Mouse (Mus musculus) hindbrain, embryonic 16.5 days (tissue): ENCODE measurements around the gene Tmem223. TPM values are rescaled to one million over a fixed set of nuclear protein-coding genes. Genes with fewer than 3 reads are reported as not detected.
"Not testable (repeated sequence)": the region's sequence is repeated elsewhere in the genome, so short reads cannot be mapped to it uniquely, and the experiment has no call there.

Source experiments
- ATAC-seq: fragments of 200-750 bp; cut with Nextera tagmentation; 2 replicates; pipeline ENCODE4 v1.8.0; 2017; ENCODE audit warnings: moderate TSS enrichment, moderate library complexity
- H3K27ac ChIP-seq: fragments of 300-500 bp; sonication (generic); 2 replicates; pipeline ENCODE4 v1.5.1; 2014; ENCODE audit warnings: low read depth, mild to moderate bottlenecking, control low read depth, low read length, moderate library complexity
- H3K27me3 ChIP-seq: fragments of 300-500 bp; sonication (generic); replicated peaks from 2 replicates; pipeline ENCODE4 v1.6.1; 2014; ENCODE audit warnings: low read length; ENCODE audit not compliant: control insufficient read depth, insufficient read depth
- H3K36me3 ChIP-seq: fragments of 300-500 bp; sonication (generic); 2 replicates; pipeline ENCODE4 v1.6.1; 2014; ENCODE audit warnings: mild to moderate bottlenecking, low read length, moderate library complexity, mixed read lengths; ENCODE audit not compliant: control insufficient read depth, insufficient read depth
- H3K4me1 ChIP-seq: fragments of 300-500 bp; sonication (generic); 2 replicates; pipeline ENCODE4 v1.6.1; 2014; ENCODE audit warnings: low read depth, low read length; ENCODE audit not compliant: control insufficient read depth, insufficient read depth
- H3K4me2 ChIP-seq: fragments of 300-500 bp; sonication (generic); 2 replicates; pipeline ENCODE4 v1.6.1; 2014; ENCODE audit warnings: mild to moderate bottlenecking, low read length, control low read depth, moderate library complexity
- H3K4me3 ChIP-seq: fragments of 300-500 bp; sonication (generic); 2 replicates; pipeline ENCODE4 v1.5.1; 2014; ENCODE audit warnings: mild to moderate bottlenecking, low read length, control low read depth, moderate library complexity
- H3K9ac ChIP-seq: fragments of 300-500 bp; sonication (generic); 2 replicates; pipeline ENCODE4 v1.6.1; 2014; ENCODE audit warnings: low read depth, mild to moderate bottlenecking, control low read depth, low read length, moderate library complexity
- H3K9me3 ChIP-seq: fragments of 300-500 bp; sonication (generic); 2 replicates; pipeline ENCODE4 v1.6.1; 2014; ENCODE audit warnings: mild to moderate bottlenecking, low read length, moderate library complexity; ENCODE audit not compliant: control insufficient read depth
- WGBS: fragments of 180-500 bp; shearing (Covaris S2); extraction: QIAGEN DNeasy Blood & Tissue Kit; methylation state at CpG from one replicate; pipeline ENCODE4 v1.1.7; 2014; 5-methylcytosine and 5-hydroxymethylcytosine counted together
- polyA plus RNA-seq: library from polyadenylated mRNA; unstranded; fragments of >200 nt; fragmentation: Nextera tagmentation; extraction: Ambion mirVana; gene quantifications from 2 replicates; pipeline ENCODE4 v1.2.1, GENCODE M21; 2015

Gene Tmem223
- polyA plus RNA-seq, 1 experiment from 2014 or later: 200 TPM

- H3K36me3 ChIP-seq: peaks cover 20% of the 10 kb centered on the region
- 17% methylated on average over 3 of the region's 3 CpGs for WGBS
- no peak overlapping the region for H3K4me3 ChIP-seq
- H3K27me3 ChIP-seq: no peaks in the 10 kb centered on the region
- no peak overlapping the region for H3K9ac ChIP-seq
- ATAC-seq: no peak
- no peak overlapping the region for H3K27ac ChIP-seq
- H3K4me1 ChIP-seq: peaks cover 24% of the 10 kb centered on the region
- no peaks in the 10 kb centered on the region for H3K9me3 ChIP-seq
- no peak overlapping the region for H3K4me2 ChIP-seq
These were observed 44.0 kb upstream of the Tmem223 start for GRCm38 (mm10) chr19:8726609-8727390.

- Histone ChIP-seq H3K4me1 (peaks cover 17% of the 10 kb centered on the region), H3K4me3 (no peak overlapping the region), H3K27ac (no peak overlapping the region), H3K36me3 (peaks cover 20% of the 10 kb centered on the region), H3K27me3 (no peaks in the 10 kb centered on the region), H3K9me3 (no peaks in the 10 kb centered on the region), H3K4me2 (no peak overlapping the region), H3K9ac (no peak overlapping the region)
- WGBS: 26% methylated on average over 5 of the region's 5 CpGs
- no peak for ATAC-seq
These were observed 43.2 kb upstream of the Tmem223 start for GRCm38 (mm10) chr19:8727495-8728114.

- not testable (repeated sequence) for H3K27ac ChIP-seq, H3K4me2 ChIP-seq, H3K27me3 ChIP-seq, H3K4me3 ChIP-seq, H3K9me3 ChIP-seq, ATAC-seq, H3K9ac ChIP-seq
- H3K36me3 ChIP-seq: peaks cover 20% of the 10 kb centered on the region
- 47% methylated on average over 3 of the region's 3 CpGs for WGBS
- H3K4me1 ChIP-seq: peaks cover 17% of the 10 kb centered on the region
These were observed 42.3 kb upstream of the Tmem223 start for GRCm38 (mm10) chr19:8728335-8729099.

- ATAC-seq: no peak
- no peak overlapping the region for H3K4me2 ChIP-seq
- H3K9me3 ChIP-seq: no peaks in the 10 kb centered on the region
- no peak overlapping the region for H3K4me3 ChIP-seq
- peaks cover 14% of the 10 kb centered on the region for H3K36me3 ChIP-seq
- H3K4me1 ChIP-seq: peaks cover 4% of the 10 kb centered on the region
- WGBS: 77% methylated on average over 3 of the region's 3 CpGs
- H3K27me3 ChIP-seq: no peaks in the 10 kb centered on the region; the same call in 1 of the 2 replicates
- H3K9ac ChIP-seq: no peak overlapping the region
- no peak overlapping the region for H3K27ac ChIP-seq
These were observed 36.5 kb upstream of the Tmem223 start for GRCm38 (mm10) chr19:8734334-8734733.

- Histone ChIP-seq H3K36me3 (peaks cover 25% of the 10 kb centered on the region), H3K27ac (peak within 1 kb of the TSS; percentile 79), H3K4me3 (peak within 1 kb of the TSS; percentile 82), H3K4me1 (peaks cover 6% of the 10 kb centered on the region), H3K4me2 (peak within 1 kb of the TSS; percentile 76), H3K27me3 (no peaks in the 10 kb centered on the region; the same call in 1 of the 2 replicates), H3K9me3 (no peaks in the 10 kb centered on the region), H3K9ac (peak within 1 kb of the TSS; percentile 71)
- peak; percentile 96 for ATAC-seq
- WGBS: 0% methylated on average over 32 of the region's 32 CpGs
These were observed 35.2 kb upstream of the Tmem223 start, which contains the start of gene Wdr74 for GRCm38 (mm10) chr19:8735389-8736159. Wdr74 (plus strand) TSS chr19:8735827.

DNA sequence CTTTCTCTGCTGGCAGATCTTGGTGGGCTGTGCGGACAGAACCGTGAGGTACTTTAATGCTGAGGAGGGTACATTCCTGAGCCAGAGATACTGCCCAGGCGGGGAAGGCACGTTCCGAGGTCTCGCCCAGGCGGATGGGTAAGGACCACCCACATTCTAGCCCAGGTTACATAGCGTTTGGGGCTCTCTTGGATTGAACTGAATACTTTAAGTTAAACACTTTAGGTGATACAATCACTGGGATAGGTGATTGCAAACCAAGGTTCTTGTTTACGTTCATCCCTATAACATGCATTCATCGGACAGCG, 34.7 kb upstream of the Tmem223 start:
- Histone ChIP-seq H3K27me3 (no peaks in the 10 kb centered on the region; the same call in 1 of the 2 replicates), H3K36me3 (peaks cover 25% of the 10 kb centered on the region), H3K4me2 (peak overlapping the region; percentile 76), H3K4me3 (peak overlapping the region; percentile 82), H3K27ac (0 out of 2 replicates have a peak overlapping the region, but pooled peaks have one; percentile 25), H3K4me1 (peaks cover 10% of the 10 kb centered on the region), H3K9me3 (no peaks in the 10 kb centered on the region), H3K9ac (peak overlapping the region; percentile 71)
- 3% methylated on average over 11 of the region's 11 CpGs for WGBS
- ATAC-seq: no peak; the same call in 1 of the 2 replicates

DNA sequence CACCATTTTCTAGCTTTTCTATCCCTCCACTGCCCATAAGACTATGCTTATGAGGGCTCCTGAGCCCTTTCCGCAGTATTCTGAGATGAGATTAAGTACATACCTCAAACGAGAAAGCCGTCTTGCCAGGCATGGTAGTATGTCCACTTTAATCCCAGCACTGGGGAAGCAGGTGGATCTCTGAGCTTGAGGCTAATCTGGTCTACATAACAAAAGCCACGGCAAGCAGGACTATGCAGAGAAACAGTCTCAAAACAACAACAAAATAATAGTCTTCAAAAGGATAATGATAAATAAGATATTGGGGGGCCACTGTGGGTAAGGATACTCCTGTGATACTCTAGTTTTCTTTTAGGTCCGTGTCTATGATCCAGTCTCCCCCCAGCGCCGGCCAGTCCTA, 31.9 kb upstream of the Tmem223 start:
- H3K4me2 ChIP-seq: no peak overlapping the region
- no peak overlapping the region for H3K4me3 ChIP-seq
- ATAC-seq: no peak
- no peaks in the 10 kb centered on the region for H3K27me3 ChIP-seq
- no peak overlapping the region for H3K27ac ChIP-seq
- H3K4me1 ChIP-seq: peaks cover 22% of the 10 kb centered on the region
- H3K9ac ChIP-seq: no peak overlapping the region
- H3K36me3 ChIP-seq: peaks cover 31% of the 10 kb centered on the region
- H3K9me3 ChIP-seq: no peaks in the 10 kb centered on the region
- WGBS: 89% methylated on average over 7 of the region's 7 CpGs

DNA sequence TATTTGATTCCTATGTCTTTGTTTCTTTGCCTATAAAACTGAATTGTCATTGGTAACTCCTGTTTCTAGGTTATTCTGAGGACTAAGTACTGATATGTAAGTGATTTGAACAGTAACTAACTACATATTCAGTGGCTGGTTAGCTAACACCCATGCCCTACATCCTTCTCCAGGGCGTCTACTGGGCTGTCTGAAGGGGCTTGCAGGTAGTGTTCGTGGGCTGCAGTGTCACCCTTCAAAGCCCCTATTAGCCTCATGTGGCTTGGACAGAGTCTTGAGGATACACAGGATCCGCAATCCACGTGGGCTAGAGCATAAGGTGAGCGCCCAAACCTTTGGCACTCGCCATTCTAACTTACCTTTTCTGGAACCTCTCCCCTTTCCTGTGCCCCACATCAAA, 31.1 kb upstream of the Tmem223 start:
- 89% methylated on average over 6 of the region's 6 CpGs for WGBS
- H3K36me3 ChIP-seq: peaks cover 31% of the 10 kb centered on the region
- no peak overlapping the region for H3K27ac ChIP-seq
- no peaks in the 10 kb centered on the region for H3K27me3 ChIP-seq
- peaks cover 22% of the 10 kb centered on the region for H3K4me1 ChIP-seq
- no peaks in the 10 kb centered on the region for H3K9me3 ChIP-seq
- ATAC-seq: no peak
- H3K4me2 ChIP-seq: no peak overlapping the region
- H3K9ac ChIP-seq: no peak overlapping the region
- H3K4me3 ChIP-seq: no peak overlapping the region
